11 mouse cellular contexts compared by ENCODE assay signal in the genomic region with DNA sequence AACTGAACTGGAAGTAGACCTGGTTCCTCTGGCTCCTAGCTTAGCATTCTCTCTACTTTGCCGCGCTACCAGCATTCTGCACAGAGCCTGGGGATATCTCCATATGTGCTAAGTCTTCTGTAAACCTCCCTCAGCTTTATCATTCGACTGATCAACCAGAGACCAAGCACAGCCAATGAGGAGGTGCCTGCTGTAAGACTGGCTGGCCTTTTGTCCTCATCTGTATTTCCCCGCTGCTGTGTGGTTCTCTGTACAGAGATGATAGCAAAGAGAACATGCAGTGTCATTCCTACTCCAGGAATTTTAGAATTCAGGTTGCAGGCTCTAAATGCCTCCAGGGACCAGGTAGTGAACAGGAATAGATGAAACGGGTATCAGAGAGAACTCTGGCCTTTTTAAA. TPM values are rescaled to one million over a fixed set of nuclear protein-coding genes. Genes with fewer than 3 reads are reported as not detected.
DNase-seq lines count a peak whose midpoint lies in the region; ATAC-seq lines count a peak whose summit lies in the region.
"Had no signal": no experiment of that assay in that cellular context is flagged by ENCODE, and none has a peak within 500 bp of the region (broad histone marks: within the 10 kb centered on the region; RNA-seq: fewer than 3 reads in every experiment).

No protein-coding gene starts in this region.

- H3K27ac ChIP-seq in lung, embryonic 16.5 days (ENCODE audit: low read length): peak overlapping the region; percentile 69; the same call in 1 of the 2 replicates
- peak overlapping the region; percentile 44; the same call in 1 of the 2 replicates for H3K27ac ChIP-seq in brown adipose tissue, adult 24 weeks (replicated peaks; ENCODE audit: low read depth, low read length)
- H3K27ac ChIP-seq in intestine, embryonic 16.5 days (ENCODE audit: low read length): no peak overlapping the region
- H3K27ac ChIP-seq: hindbrain, postnatal 0 days; midbrain, embryonic 12.5 days had no signal

- no peak overlapping the region for H3K4me2 ChIP-seq in lung, embryonic 16.5 days (ENCODE audit: low read depth, low read length)
- no peak overlapping the region for H3K4me2 ChIP-seq in intestine, embryonic 16.5 days (ENCODE audit: low read depth, low read length)
- H3K4me2 ChIP-seq: heart, embryonic 15.5 days; midbrain, embryonic 12.5 days had no signal

- no peak for DNase-seq in lung, postnatal 25 days (ENCODE audit: low spot score)
- DNase-seq in cerebellum, adult 9-10 months: no peak
- DNase-seq in urinary bladder, adult 2 months (ENCODE audit: low spot score): no peak
- DNase-seq in layer of hippocampus, adult 8-10 months (ENCODE audit: low spot score in 2 of 2): no peak

- H3K4me3 ChIP-seq in lung, embryonic 16.5 days (ENCODE audit: low read length): no peak overlapping the region
- H3K4me3 ChIP-seq in brown adipose tissue, adult 24 weeks (ENCODE audit: insufficient read depth, low read depth, low read length): no peak overlapping the region
- H3K4me3 ChIP-seq in intestine, embryonic 16.5 days (ENCODE audit: low read length): no peak overlapping the region
- H3K4me3 ChIP-seq: heart, embryonic 15.5 days; midbrain, embryonic 12.5 days had no signal

- no peaks in the 10 kb centered on the region for H3K27me3 ChIP-seq in lung, embryonic 16.5 days (ENCODE audit: control insufficient read depth, insufficient read depth, low read depth, low read length)
- H3K27me3 ChIP-seq in intestine, embryonic 16.5 days (replicated peaks; ENCODE audit: control insufficient read depth, insufficient read depth, low read length): no peaks in the 10 kb centered on the region
- H3K27me3 ChIP-seq: heart, embryonic 15.5 days; midbrain, embryonic 12.5 days had no signal

- WGBS in lung, embryonic 16.5 days: 84% methylated on average over 5 of the region's 5 CpGs
- 66% methylated on average over 5 of the region's 5 CpGs for WGBS in intestine, embryonic 16.5 days

- no peaks in the 10 kb centered on the region; the same call in 1 of the 2 replicates for H3K9me3 ChIP-seq in lung, embryonic 16.5 days (ENCODE audit: control insufficient read depth, low read length)
- peaks cover 1% of the 10 kb centered on the region; the same call in 1 of the 2 replicates for H3K9me3 ChIP-seq in intestine, embryonic 16.5 days (ENCODE audit: control insufficient read depth, low read length)
- H3K9me3 ChIP-seq: heart, embryonic 15.5 days; midbrain, embryonic 12.5 days had no signal

- peaks cover 29% of the 10 kb centered on the region for H3K4me1 ChIP-seq in lung, embryonic 16.5 days (replicated peaks; ENCODE audit: control insufficient read depth, insufficient read depth, low read length)
- peaks cover 25% of the 10 kb centered on the region; the same call in 1 of the 2 replicates for H3K4me1 ChIP-seq in brown adipose tissue, adult 24 weeks (ENCODE audit: control insufficient read depth, insufficient read depth, insufficient read length, low read length)
- H3K4me1 ChIP-seq in intestine, embryonic 16.5 days (ENCODE audit: control insufficient read depth, insufficient read depth, low read length): no peaks in the 10 kb centered on the region
- H3K4me1 ChIP-seq: midbrain, embryonic 12.5 days had no signal

- no peak overlapping the region for H3K9ac ChIP-seq in lung, embryonic 16.5 days (ENCODE audit: low read length)
- H3K9ac ChIP-seq in intestine, embryonic 16.5 days (ENCODE audit: low read depth, low read length): no peak overlapping the region
- H3K9ac ChIP-seq: heart, embryonic 15.5 days; midbrain, embryonic 12.5 days had no signal

- no peaks in the 10 kb centered on the region for H3K36me3 ChIP-seq in lung, embryonic 16.5 days (ENCODE audit: control insufficient read depth, insufficient read depth, low read length)
- H3K36me3 ChIP-seq in intestine, embryonic 16.5 days (ENCODE audit: control insufficient read depth, insufficient read depth, low read length): no peaks in the 10 kb centered on the region
- H3K36me3 ChIP-seq: heart, embryonic 15.5 days; midbrain, embryonic 12.5 days had no signal

- no peak for ATAC-seq in lung, embryonic 16.5 days (ENCODE audit: low read depth)
- ATAC-seq in intestine, embryonic 16.5 days: peak; percentile 57
- ATAC-seq in megakaryocyte-erythroid progenitor cell, adult 5-6 weeks (replicated peaks; ENCODE audit: low FRiP score, low TSS enrichment, poor library complexity, severe bottlenecking): peak; percentile 93
- ATAC-seq: hindbrain, postnatal 0 days had no signal

RNA-seq across cellular contexts. Expression of gene 4930523C07Rik, which starts 17.1 kb away (rescaled TPM):
- 43.0 and 48.1 TPM in 2 replicates for polyA plus RNA-seq in lung, embryonic 16.5 days (2015; fragmentation: Nextera tagmentation; extraction: Ambion mirVana)
- 11.0 and 15.0 TPM in 2 replicates for polyA plus RNA-seq in brown adipose tissue, adult 24 weeks (2012; ENCODE audit: insufficient read depth, insufficient read length, missing spikeins)
- polyA plus RNA-seq in intestine, embryonic 16.5 days (2015; fragmentation: Nextera tagmentation; extraction: Ambion mirVana): 10.4 TPM in 2 replicates
- 14.5 and 28.5 TPM in 2 replicates for total RNA-seq in megakaryocyte-erythroid progenitor cell, adult 5-6 weeks (2014; fragmentation: Nextera tagmentation)
- 21.3 and 27.3 TPM in 2 replicates for total RNA-seq in megakaryocyte-erythroid progenitor cell, adult 5-6 weeks (2017)
- 24.9 and 29.4 TPM in 2 replicates for polyA plus RNA-seq in urinary bladder, adult 2 months (2012; rRNA removed)
- 1 to 10 TPM; 1.3 to 3.3 (median 2.2) TPM for total RNA-seq in layer of hippocampus, adult 8-10 months (2022)
